Mouse (Mus musculus) right cerebral cortex, postnatal 14 days (tissue): Measurements from ENCODE around the gene Mapk8ip1.

Experiments
- DNase-seq: peaks from one replicate; pipeline ENCODE4 v3.0.0; 2022

The Mapk8ip1 gene

DNA sequence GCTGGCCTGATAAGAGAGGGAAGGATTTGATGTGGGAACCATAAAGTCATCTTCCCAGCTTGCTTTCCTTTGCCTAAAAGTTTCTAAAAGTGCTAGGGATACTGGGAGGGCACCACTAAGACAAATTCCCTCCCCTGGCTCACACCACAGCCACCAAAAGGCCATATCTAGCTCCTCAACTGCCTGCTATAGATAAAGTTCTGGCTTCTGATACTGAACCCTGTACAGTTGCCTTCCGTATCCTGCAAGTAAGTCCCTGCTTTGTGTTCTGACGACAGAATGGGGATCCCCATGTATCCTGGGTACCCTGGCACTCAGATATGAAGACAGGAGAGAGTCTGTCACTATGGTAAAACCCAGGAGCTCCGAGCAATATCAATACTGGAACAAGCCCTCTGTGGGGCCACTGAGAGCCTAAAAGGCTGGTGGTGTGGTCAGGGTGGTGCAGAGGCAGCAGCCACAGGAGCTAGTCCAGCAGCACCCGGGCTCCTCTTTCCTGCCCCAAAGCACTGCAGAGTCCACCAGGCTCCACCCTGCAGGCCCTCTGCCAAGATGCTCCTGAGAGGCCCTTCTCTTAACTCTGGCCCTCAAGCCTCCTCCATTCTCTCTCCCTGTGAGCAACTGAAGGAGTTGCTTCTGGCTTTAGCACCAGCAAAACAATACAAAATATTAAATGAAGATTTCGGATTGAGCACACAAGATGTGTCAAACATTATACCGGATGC, 10.7 kb downstream of the Mapk8ip1 start:
- no peak for DNase-seq

DNA sequence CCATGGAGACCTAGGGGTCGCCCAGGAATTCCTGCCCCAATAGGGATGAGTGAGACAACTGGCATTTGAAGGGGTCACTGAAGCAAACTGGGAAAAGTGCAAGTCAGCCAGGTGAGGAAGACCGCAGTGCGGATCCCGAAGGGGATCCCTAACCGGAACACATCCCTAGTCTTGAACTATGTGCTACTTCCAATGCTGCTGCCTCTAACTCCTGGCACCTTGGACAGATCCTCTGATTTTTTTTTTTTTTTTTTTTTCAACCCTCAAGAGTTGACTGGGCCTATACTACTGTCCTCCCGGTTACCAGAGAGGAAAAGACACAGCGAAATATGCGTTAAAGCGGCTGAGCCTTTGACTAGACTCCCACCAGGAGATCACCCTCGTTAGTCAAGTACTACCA, 11.4 kb downstream of the Mapk8ip1 start:
- DNase-seq = no peak

DNA sequence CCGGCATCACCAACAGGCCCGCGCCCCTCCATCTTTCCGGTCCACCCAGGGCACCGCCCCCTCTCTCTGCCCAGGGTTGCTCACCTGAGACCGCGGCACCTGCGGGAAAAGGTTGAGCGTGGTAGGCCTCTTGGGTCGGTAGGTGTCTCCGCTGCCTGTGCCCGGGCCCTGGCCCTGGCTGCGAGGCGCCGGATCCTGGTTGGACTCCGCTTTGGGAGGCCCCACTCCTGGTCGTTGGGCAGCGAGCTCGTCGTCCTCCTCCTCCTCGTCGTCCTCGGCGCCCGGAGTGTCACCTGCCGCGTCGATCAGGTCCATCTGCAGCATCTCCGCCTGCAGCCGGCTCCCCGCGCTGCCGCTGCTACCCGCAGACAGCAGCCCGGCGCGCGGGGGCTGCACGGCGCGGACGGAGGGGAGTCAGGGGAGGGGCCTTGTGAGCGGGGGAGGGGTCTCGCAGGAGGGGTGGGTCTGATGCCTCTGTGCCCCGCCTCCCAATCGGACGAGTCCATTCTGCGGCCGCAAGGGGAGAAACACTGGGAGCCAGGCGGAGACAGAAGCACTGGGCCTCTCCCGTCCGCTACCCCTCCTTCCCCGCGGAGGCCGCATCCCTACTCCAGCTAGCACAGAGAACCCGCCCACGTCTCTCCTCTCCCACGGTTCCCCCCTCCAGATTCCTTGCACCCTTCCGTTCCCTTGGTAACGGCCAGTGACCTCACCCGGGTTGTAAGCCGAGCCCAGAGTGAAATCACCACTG, 12.0 kb downstream of the Mapk8ip1 start:
- DNase-seq = peak; percentile 90

DNA sequence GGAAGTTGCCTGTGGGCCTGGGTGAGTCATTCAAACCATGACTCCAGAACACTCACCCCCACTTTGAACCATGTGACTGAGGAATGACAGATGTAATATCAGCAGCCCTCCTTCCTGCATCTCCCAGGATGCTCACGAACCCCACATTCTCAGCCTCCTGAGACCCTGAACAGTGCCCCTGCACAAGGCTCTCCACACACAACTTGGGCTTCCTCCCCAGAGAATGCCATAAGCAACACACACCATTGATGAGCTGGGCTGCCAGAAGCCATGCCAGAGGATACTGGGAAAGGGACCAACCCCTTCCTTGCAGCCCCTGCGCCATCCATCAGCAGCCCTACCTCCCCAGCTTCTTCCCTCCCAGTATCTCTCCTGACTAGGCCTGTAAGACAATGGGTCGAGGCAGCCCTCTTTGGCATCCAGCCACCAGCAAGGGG, 13.0 kb downstream of the Mapk8ip1 start:
- peak; percentile 37 for DNase-seq

DNA sequence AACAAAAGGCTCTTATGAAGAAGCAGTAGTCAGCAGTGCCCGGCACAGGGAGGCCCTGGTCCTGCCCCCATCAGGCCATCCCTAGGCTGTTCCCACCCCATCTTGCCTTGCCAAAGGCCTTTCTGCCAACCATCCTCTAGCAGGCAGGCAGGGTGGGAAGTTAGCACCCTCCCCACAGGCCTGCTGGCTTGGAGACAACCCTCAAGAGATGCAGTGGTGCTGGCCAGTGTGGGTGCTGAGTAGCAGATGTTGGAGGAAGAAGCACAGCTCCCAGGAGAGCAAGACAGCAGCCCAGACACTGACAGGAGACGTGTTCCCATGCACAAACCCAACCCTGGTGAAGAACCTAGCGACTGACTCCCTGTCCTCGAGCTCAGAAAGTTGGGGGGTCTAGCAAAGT, 13.4 kb downstream of the Mapk8ip1 start:
- DNase-seq = no peak

DNA sequence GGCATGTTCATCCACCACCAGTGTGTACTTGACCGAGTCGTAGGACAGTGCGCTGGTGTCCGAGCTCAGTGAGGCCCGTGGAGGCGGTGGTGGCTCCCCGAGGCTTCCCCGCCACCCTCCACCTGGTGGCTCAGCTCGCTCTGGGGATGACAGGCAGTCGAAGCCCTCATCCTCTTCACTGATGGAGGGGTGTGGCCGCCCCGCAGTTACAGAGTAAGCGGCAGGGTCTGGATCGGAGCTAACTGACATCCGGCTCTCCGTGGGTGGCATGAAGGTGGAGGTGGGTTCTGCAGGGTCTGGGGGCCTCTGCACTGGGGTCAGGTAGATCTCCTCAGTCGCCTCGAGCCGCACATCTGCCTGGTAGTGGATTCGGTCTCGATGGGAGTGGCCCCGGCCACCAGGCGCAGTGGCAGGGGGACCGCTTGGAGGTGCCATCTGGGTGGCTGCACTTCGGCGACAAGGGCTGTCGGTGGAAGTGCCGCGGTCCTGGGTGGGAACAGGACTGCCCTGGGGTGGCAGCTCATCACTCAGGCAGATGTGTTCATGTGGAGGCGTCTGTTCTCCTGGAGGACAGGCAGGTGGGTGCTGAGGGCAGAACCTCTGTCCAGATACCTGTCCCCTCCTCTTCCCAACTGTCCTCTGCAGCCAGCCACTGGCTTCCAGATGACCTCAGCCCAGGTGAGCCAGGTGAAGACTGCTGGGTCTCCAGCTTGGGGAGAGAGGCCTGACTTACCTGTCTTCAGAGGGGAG, 14.1 kb downstream of the Mapk8ip1 start:
- no peak for DNase-seq

DNA sequence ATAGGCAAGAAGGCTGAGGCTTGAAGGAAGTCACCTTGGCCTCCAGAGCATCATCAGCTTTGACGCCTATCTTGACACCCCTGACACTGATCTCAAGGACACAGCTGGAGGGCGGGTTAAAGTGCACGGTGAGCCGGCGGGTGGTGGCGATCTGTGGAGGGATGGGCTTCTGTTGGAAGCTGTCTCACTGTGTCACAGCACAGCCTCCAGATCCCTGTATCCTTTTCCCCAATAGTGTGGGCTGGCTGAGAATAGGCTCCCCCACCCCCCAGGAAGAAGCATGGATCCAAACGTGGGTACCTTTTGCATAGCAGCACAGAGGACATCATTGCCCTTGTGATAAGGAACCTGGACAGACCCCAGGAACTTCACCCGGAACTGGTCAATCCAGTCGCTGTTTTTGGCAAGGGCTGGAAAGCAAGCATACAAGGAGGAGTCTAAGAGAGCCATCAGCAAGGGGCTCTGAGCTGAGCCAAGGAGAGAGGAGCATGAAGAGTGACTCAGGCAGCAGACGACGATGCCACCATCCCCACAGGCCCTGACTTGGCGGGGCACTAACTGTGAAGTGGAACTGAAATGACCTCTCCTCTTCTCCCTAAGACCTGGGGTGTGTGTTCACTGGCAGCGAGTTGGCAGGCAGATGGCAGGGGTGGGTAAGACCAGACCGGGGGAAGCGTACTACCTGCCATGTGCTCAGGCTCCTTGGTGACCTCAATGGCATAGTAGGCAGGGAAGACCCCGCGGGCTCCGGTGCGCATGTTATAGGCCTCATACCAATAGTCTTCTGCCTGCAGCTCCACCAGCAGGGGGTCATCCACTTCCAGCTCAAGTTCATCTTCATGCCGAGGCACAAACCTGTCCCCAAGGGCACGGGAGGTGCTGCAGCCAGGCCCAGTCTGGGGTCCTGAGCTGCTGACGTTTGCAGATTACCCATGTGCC, 15.7 kb downstream of the Mapk8ip1 start:
- no peak for DNase-seq

DNA sequence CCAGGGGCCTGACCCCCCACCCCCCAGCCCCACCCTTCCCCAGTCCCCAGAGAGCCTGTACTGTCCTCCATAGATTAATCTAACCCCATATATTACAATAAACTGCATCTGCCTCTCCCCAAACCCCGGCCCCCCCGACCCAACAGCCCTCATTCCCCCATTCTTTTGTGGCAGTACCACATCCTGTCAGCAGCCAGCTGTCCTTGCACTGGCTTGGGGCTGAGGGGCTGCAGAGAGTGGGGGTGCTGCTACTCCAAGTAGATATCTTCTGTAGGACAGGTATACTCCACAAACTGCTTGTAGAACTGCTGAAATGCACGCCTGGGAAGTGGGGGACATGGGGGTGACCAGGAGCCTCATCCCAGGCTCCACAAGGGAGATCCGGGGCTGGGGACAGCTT, 17.0 kb downstream of the Mapk8ip1 start:
- DNase-seq = no peak

DNA sequence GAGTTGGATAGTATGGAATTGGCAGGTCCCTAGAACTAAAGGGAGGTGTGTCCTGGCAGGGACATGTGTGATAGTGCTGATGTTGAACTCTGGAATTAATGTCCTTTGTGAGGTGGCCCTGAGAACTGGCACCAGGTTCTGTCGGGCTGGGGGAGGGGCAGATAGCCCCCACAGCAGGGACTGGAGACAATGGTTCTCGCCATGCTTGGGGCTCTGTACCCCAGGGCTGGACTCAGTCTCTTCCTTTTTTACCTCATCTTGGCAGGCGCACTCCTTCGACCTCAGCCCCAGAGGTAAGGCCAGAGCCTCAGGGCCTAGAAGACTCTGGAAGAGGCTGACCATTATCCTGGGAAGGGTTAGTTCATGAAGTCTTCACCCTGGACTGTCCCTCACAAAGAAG, 18.3 kb downstream of the Mapk8ip1 start:
- no peak for DNase-seq

DNA sequence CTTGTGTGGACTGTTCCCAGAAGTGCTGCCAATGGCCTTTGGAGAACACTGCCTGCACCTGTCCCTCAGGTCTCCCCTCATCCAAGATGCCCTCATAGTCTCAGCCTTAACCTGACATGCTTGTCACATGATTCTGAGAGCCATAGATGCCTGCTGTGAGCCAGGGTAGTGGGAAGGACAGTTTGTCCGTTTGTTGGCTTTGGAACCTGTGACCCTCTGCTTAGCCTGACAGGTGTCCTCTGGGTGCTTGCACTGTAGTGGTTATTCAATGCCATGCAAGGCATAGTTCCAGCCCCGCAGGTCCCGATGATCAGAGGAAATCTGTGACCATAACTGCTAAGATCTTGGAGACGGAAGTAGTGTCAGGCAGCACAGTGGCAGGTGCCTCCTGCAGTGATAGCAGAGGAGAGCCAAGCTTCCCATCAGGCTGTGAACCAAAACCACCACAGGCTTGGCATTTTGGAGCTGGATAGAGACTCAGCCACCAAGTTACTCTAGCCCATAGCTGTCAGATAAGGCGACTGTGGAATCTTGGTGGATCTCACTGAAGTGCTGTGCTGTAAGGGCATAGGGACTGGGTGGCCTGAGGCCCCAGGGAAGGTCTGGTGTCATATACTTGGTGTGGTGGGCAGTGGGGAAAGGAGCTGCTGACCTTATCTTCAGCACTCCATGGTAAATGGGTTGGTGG, 19.0 kb downstream of the Mapk8ip1 start, which contains the start of gene 1700029I15Rik:
1700029I15Rik (plus strand) TSS at position 638 of the 688 bp plus-strand sequence.
- DNase-seq = no peak

DNA sequence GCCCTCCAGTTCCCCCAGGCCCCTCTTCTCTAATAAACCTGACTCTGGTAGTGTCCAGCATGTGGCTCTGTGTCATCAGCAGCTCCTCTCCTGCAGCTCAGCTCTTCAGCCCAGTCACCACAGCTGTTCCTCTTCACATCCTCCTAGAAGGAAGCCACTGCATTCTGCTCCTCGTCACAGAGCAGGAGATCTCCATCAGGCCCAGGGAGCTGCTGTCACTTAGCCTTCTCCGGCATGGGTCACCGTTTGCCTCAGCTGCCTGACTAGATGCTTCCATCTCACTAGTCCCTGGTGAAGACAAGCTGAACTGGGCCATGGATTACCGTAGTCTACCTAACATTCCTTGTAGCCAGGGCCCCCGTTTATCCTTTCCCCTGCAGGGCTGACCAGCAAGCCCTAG, 19.9 kb downstream of the Mapk8ip1 start:
- DNase-seq = no peak

DNA sequence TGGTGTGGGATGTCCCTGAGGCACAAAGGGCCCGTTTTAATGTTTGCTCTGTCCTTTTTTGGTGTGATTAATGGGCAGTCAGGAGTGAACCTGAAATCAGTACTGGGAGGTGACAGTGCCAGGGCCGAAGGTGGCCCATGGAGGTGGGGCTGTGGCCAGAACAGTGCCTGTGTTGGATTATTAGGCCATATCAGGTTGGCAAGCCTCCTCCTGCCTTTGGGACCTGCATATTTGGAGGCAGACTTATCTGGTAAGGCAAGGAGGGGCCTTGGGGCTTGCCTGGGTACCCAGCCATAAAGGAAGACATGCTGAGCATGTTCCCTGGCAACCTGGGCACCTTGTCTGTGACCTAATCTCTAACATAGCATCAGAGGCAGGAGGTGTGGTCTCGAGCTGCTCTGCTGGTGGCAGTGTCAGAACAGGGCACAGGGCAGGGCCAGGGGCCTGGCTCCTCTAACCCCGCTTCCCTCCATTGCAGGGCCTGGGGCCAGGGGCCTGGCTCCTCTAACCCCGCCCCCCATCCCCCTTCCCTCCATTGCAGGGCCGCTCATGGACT, 20.5 kb downstream of the Mapk8ip1 start:
- DNase-seq = no peak

DNA sequence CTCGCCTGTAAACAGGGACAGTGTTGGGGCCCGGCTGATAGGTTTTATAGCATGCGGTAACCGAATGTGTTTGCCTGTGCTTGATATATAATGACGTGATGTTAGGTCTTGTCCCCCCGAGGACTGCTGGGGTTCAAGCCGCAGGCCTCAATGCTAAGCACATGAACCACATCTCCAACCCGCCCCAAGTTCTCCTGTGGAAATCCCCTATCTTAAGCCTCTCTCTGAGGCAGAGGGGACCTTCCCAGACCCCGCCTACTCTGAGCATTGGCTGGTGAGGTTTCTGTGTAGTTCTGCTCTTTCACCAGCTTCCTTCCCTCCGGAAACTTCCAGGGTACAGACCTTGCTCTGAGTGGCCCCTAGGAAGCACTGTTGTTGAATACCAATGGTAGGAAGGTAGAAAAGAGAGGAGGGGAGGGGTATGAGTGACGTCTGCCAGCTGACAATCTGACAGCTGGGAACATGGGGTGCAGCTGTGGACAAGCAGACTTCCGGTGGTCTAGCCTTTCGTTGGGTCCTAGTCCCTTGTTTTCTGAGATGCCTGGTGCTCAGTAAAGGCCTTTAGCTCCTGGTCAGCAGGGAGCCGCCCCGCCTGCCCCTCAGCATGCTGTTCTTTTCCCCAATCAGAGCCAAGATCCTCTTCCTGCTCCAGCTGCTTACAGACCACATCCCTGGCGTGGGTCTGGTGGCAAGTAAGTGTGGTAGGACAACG, 21.1 kb downstream of the Mapk8ip1 start:
- no peak for DNase-seq

DNA sequence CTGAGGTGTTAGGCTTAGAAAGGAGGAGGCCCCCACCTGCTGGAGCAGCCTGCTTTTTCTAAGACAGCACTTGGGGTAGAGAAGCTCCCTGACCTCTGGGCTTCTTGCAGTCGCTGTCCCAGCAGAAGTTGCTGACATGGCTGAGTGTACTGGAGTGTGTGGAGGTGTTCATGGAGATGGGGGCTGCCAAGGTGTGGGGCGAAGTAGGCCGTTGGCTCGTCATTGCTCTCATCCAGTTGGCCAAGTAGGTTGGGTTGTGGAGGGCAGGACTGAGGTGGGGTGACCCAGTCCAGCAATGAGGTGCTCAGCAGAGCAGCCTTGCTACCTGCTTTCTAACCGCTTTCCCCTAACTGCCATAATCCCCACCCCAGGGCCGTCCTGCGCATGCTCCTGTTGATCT, 23.7 kb downstream of the Mapk8ip1 start:
- no peak for DNase-seq

DNA sequence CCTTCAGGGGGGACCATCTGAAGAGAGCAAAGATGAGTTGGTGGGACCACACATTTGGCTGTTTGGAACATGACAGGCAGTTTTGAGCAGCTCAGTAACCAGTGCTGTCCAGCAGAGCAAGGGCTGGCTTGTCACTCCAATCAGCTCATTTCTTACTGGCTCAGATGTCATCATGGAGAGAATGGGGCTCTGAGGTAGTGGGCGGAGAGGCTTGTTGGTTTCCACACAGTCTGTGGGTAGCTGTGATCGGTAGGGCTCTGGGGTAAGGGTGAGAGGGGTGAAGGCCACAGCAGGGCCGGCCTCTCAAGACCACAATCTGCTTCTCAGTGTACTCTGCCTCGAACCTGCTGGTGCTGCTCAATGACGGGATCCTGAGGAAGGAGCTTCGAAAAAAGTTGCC, 24.8 kb downstream of the Mapk8ip1 start:
- DNase-seq = no peak

DNA sequence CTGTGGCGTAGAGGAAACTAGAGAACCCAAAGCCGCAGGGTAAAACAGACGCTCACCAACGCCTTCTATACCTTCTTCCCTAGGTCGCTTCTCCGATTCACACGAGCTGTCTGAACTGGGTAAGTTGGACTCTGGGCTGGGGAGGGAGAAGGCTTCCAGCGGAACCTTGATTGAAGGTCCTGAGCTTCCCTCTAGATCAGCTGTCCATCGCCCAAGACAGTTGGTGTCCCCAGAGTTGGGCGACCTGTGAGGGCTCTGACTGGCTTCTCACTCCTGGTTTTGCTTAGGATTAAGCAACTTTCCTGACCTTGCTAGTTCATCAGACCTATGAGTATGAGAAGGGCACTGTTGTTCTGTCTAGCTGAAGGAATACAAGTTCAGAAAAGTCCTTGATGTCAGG, 25.3 kb downstream of the Mapk8ip1 start:
- DNase-seq = no peak

DNA sequence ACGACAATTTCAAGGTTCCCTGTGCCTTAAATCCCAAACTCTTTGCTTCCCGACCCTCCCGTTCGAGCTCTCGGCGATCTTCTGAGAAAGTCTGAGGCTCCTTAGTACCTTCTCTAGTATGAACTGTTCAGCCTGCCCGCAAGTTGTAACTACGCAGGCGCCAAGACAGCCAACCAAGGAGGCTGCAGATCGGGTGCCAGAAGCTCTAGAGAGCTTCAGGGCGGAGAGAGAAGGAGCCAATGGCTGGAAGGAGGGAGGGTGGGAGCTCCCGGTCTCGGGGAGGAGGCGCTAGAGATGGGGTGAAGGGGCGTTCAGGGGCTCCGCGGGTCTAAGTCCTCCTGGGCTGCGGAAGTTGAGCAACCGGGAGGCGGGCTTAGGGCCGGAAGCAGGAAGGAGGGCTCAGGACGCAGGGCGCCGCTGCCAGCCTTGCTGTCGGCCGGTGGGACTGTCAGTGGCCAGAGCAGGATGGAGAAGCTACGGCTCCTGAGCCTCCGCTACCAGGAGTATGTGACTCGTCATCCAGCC, 25.9 kb downstream of the Mapk8ip1 start:
- peak; percentile 89 for DNase-seq

DNA sequence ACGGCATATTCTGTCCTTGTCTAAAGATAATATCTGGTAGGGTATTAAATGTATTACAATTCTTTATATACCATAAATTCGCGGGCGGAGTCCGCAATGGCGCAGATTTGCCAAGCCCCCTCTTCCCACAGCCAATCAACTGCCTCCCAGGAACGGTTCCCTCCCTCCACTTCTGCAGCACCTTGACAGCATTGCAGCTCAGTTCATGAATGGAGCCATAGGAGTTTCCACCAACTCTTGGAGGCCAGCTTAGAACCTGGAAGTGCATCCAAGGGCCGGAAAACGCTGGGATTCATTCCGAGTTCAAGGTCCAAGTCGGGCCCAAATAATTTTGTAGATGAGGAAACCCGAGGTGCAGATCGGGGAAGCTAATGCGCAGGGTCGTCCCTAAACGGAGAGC, 26.5 kb downstream of the Mapk8ip1 start, which contains the start of the genes Pex16 and Large2:
Pex16 (plus strand) TSS at position 163 of the 400 bp plus-strand sequence.
Large2 (minus strand) TSS at position 356 of the 400 bp plus-strand sequence.
- peak; percentile 43 for DNase-seq

DNA sequence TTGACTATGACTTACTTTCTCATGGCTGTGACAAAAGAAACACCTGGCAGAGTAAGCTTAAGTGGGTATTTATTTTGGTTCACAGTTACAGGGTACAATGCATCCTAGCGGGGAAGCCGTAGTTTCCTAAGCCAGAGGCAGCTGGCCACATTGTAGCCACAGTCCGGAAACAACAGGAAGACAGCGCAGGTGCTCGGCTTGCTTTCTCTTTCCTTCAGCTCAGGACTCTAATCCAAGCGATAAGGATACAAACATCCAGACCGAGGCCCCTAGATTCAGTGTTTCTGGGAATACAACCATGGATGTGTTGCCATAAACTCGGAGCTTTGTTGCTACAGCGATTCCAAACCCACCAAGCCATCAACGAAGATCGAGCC, 27.6 kb downstream of the Mapk8ip1 start:
- no peak for DNase-seq

DNA sequence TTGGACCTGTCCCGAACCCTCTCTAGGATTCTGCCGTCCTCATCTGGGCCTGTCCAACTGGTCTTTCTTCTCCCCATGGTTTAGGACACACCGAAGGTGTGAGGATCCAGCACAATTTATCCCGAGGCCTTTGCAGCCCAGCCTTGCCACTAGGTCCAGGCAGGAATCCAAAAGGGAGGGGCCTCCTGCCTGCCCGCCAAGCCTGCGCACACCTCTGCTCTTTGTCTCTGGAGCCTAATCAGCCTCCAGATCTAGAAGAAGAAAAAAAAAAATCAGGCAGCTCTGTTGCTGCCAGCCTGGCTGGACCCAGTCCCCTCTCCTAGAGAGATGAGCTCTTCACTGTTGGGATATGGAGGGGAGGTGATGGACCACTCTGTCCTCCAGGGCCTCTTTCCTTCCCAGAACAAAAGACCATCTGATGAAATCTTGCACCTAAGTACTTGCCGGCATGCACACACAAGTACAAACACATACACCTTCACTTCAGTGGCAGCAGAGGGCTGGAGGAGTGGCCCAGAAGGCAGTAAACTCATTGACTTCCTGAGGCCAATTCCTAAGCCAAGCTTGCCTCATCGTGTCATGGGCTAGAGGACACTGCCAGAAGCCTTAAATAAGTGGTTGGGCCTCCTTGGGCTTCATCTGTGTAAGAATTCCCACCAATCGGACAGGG, 28.2 kb downstream of the Mapk8ip1 start:
- DNase-seq = peak; percentile 6
